Mouse (Mus musculus): ENCODE data around the gene Twsg1. TPM values are rescaled to one million over a fixed set of nuclear protein-coding genes. Genes with fewer than 3 reads are reported as not detected.

Gene Twsg1
- polyA plus RNA-seq, 1 experiment from 2014 or later: 140 TPM

DNA sequence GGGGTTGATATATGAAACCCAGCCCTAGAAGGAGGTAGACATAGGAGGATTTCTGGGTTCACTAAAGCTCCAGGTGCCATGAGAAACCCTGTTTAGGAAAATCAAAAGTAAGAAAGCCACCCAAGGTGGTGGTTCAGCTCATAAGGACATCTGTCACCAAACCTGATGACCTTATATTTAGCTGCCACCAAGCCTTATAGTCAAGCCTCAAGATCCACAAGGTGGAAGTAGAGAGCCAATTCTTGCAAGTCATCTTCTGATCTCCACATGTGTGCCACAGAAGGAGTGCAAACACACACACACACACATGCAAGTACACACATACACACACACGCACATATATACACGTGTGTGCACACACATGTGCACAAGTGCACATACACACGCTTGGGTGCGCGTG lies 1.1 kb upstream of the Twsg1 start:
- WGBS: 84% methylated on average over 5 of the region's 5 CpGs
- H3K9me3 ChIP-seq: no peaks in the 10 kb centered on the region

DNA sequence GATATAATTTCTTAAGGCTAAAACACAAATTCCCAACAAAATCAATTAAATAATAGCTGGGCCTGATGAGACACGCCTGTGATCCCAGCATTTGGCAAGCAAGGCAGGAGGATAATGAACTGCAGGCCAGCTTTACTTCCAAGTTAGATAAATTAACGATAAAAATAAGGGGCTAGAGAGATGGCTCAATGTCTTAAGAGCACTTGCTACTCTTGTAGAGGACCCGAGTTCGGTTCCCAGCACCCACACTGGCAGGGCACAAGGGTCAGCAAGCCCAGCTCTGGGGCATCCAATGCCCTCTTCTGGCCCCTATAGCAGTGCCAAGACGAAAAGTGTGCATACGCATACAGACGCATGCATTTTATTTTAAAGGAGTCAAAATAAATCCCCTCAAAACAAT lies 843 bp downstream of the Twsg1 start:
- H3K27ac ChIP-seq: no peak overlapping the region

More for the DNA sequence above, 1.1 kb upstream of the Twsg1 start:
- no peak for ATAC-seq (ENCODE audit: low FRiP score, low read depth)
- no peak overlapping the region for H3K4me2 ChIP-seq (replicated peaks)
- H3K4me1 ChIP-seq: peaks cover 14% of the 10 kb centered on the region
- H3K27ac ChIP-seq: no peak overlapping the region
- no peaks in the 10 kb centered on the region for H3K27me3 ChIP-seq
- no peak overlapping the region for H3K4me3 ChIP-seq
- peaks cover 16% of the 10 kb centered on the region for H3K36me3 ChIP-seq
- no peak overlapping the region for H3K9ac ChIP-seq

DNA sequence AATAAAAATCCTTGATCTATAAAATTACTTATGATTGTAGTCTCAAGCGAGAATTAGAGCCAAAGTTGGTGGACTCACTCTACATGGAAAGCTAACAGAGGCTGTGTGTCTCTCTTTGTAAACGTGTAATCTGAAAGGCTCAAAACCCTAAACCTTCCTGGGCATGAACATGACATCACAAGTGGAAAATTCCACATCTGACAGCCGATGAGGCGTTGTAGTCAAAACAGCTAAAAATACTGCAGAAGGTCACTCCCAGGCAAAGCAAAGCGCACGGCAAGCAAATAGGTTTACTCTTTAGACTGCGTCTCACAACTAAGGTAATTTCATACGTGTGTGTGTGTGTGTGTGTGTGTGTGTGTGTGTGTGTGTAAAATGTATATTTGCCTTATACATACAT lies 3.7 kb downstream of the Twsg1 start:
- H3K9me3 ChIP-seq: no peaks in the 10 kb centered on the region
- H3K27me3 ChIP-seq: no peaks in the 10 kb centered on the region
- no peak overlapping the region for H3K27ac ChIP-seq
- ATAC-seq (ENCODE audit: low FRiP score, low read depth): no peak
- H3K4me2 ChIP-seq (replicated peaks): no peak overlapping the region
- 87% methylated on average over 8 of the region's 8 CpGs for WGBS
- H3K9ac ChIP-seq: no peak overlapping the region
- H3K4me1 ChIP-seq: peaks cover 21% of the 10 kb centered on the region
- H3K36me3 ChIP-seq: peaks cover 37% of the 10 kb centered on the region
- no peak overlapping the region for H3K4me3 ChIP-seq

More for the DNA sequence above, 843 bp downstream of the Twsg1 start:
- ATAC-seq (ENCODE audit: low FRiP score, low read depth): no peak
- Histone ChIP-seq H3K27me3 (no peaks in the 10 kb centered on the region), H3K9ac (peak overlapping the region; percentile 97), H3K4me3 (peak overlapping the region; percentile 94), H3K36me3 (peaks cover 30% of the 10 kb centered on the region), H3K4me2 (replicated peaks) (peak overlapping the region; percentile 70), H3K9me3 (no peaks in the 10 kb centered on the region), H3K4me1 (peaks cover 14% of the 10 kb centered on the region)
- 33% methylated on average over 7 of the region's 7 CpGs for WGBS

DNA sequence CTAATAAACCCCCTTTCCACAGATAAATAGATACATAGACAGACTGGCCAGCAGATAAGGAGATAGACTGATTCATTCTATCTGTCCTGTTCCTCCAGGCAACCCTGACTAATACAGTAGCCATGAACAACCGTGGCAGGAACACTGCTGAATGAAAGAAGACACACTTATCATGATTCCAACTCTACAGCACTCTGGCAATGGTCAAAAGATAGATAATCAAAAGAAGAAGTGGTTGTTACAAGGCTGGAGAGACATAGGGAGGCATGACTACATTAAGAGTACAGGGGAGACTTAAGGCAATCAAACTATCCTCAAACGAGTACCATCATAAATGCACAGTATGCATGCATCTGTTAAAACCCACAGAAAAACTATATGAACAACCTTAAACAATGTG lies 5.6 kb downstream of the Twsg1 start:
- H3K4me2 ChIP-seq (replicated peaks): no peak overlapping the region
- no peaks in the 10 kb centered on the region for H3K9me3 ChIP-seq
- H3K27me3 ChIP-seq: no peaks in the 10 kb centered on the region
- H3K4me1 ChIP-seq: peaks cover 28% of the 10 kb centered on the region
- H3K4me3 ChIP-seq: no peak overlapping the region
- peaks cover 37% of the 10 kb centered on the region for H3K36me3 ChIP-seq
- H3K9ac ChIP-seq: no peak overlapping the region
- no peak overlapping the region for H3K27ac ChIP-seq
- 93% methylated on average over 2 of the region's 2 CpGs for WGBS
- no peak for ATAC-seq (ENCODE audit: low FRiP score, low read depth)

DNA sequence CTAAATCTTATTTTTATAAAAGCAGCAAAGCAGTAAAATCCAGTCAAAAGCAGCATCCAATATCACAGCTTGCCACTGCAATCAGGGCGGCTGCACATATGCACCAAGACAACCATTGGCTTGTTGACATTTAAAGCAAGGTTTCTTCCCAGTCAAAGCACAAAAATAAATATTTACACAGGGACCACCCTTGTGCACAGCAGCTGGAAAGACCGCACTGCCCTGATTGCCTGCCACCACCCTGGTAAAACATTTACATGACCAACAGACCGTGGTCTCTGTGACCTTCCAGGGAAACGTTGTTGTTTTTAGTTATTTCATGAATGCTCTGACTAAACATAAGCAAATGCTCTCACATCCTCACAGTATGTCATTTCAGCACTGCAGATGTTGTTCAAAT lies 8.6 kb downstream of the Twsg1 start:
- no peaks in the 10 kb centered on the region for H3K9me3 ChIP-seq
- ATAC-seq (ENCODE audit: low FRiP score, low read depth): no peak
- H3K4me3 ChIP-seq: no peak overlapping the region
- H3K9ac ChIP-seq: no peak overlapping the region
- WGBS: 68% methylated on average over 4 of the region's 4 CpGs
- no peaks in the 10 kb centered on the region for H3K27me3 ChIP-seq
- H3K4me1 ChIP-seq: peaks cover 23% of the 10 kb centered on the region
- H3K4me2 ChIP-seq (replicated peaks): no peak overlapping the region
- H3K27ac ChIP-seq: no peak overlapping the region
- H3K36me3 ChIP-seq: peaks cover 41% of the 10 kb centered on the region

DNA sequence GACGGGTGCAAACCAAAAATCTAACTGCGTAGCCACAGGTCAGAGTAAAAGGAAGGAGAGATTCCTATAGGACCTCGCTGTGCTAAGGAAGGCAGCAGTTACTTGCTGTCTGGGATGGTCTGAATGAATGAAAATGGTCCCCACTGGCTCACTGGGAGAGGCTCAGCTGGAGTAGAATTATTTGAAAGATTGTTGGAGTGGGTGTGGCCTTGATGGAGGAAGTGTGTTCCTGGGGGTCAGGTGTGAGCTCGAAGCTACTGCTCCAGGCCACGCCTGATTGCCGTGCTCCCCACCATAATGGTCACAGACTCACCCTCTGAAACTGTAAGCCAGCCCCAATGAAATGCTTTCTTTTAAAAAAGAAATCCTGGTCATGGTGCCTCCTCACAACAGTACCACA lies 9.8 kb downstream of the Twsg1 start:
- no peak overlapping the region for H3K4me2 ChIP-seq (replicated peaks)
- peaks cover 41% of the 10 kb centered on the region for H3K36me3 ChIP-seq
- H3K9ac ChIP-seq: no peak overlapping the region
- peaks cover 23% of the 10 kb centered on the region for H3K4me1 ChIP-seq
- H3K9me3 ChIP-seq: no peaks in the 10 kb centered on the region
- H3K27me3 ChIP-seq: no peaks in the 10 kb centered on the region
- H3K4me3 ChIP-seq: no peak overlapping the region
- ATAC-seq (ENCODE audit: low FRiP score, low read depth): no peak
- WGBS: 83% methylated on average over 6 of the region's 6 CpGs
- H3K27ac ChIP-seq: no peak overlapping the region

DNA sequence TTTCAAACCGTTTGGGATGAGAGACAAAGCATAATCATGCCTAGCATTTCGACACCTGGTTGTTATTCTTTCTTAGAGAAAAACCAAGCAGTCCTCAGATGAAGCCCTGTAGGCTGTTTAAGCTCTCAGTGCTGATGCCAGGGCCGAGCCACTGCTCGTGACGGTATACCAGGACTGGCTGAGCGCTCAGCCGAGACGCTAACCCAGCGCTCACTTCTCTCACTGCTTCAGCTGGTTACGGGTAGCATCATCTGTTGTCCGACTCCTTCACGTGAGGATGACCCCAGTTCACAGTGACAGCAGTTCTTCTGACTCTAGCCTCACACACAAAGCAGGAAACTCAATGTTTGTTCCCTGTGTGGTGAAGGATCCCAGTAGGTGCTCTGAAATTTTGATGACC lies 10.8 kb downstream of the Twsg1 start:
- no peaks in the 10 kb centered on the region for H3K9me3 ChIP-seq
- 87% methylated on average over 12 of the region's 12 CpGs for WGBS
- H3K36me3 ChIP-seq: peaks cover 43% of the 10 kb centered on the region
- H3K4me1 ChIP-seq: peaks cover 23% of the 10 kb centered on the region
- H3K4me3 ChIP-seq: no peak overlapping the region
- no peak for ATAC-seq (ENCODE audit: low FRiP score, low read depth)
- H3K27me3 ChIP-seq: no peaks in the 10 kb centered on the region
- H3K4me2 ChIP-seq (replicated peaks): peak overlapping the region; percentile 23; the same call in 1 of the 2 replicates
- peak overlapping the region; percentile 63; the same call in 1 of the 2 replicates for H3K27ac ChIP-seq
- no peak overlapping the region for H3K9ac ChIP-seq

DNA sequence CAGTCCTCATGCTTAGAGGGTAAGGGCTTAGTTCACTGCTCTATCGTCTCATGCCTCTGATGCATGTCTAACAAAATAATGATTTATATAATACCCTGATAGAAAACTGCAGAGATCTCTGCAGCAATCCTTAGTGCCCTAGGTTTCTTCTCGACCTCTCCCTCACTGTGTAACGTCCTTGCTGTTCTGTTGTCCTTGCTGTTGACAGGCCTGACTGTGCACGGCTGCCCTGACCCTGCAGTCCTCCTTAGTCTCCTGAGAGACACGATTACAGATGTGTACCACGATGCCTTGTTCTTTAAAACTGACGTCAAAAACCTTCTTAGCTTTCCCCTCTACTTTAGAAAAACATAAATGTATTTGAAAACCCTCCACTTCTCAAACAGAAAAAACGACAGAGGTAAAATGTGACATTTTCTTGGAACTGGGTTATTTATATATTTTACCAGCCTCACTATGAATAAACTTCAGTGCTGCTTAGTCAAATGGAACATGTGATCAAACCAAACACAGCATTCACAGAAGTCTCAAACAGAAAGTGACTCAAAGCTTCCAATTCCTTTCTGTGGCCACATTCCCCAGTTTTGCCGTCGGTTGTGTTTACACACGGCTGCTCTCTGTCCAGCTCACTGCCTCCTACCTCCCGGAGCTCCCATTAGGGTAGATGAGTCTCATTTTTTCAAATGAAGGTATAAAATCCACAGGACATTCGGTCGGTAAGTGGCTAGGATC lies 11.4 kb downstream of the Twsg1 start:
- H3K4me1 ChIP-seq: peaks cover 23% of the 10 kb centered on the region
- H3K27me3 ChIP-seq: no peaks in the 10 kb centered on the region
- H3K27ac ChIP-seq: peak overlapping the region; percentile 40; the same call in 1 of the 2 replicates
- no peaks in the 10 kb centered on the region for H3K9me3 ChIP-seq
- peak overlapping the region; percentile 23; the same call in 1 of the 2 replicates for H3K4me2 ChIP-seq (replicated peaks)
- H3K9ac ChIP-seq: no peak overlapping the region
- ATAC-seq (ENCODE audit: low FRiP score, low read depth): no peak
- H3K4me3 ChIP-seq: no peak overlapping the region
- H3K36me3 ChIP-seq: peaks cover 40% of the 10 kb centered on the region
- 72% methylated on average over 14 of the region's 14 CpGs for WGBS

DNA sequence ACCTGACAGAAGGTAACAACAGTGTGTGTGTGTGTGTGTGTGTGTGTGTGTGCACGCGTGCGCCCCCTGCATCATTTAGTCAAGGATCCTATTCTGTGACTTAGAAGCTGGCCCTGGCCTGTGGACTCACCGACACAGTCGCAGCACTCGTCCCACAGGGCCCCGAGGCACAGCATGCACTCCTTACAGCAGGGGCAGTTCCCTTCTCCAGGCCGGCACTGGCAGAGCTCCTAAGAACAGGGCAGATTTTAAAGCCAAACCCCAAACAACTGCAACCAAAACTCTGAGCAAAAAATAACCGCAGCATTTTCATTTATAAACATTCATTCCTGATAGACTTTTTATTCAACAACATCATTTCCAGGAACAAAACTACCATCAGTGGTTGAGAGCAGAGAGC lies 13.4 kb downstream of the Twsg1 start:
- WGBS: 94% methylated on average over 9 of the region's 9 CpGs
- no peak overlapping the region for H3K27ac ChIP-seq
- H3K4me2 ChIP-seq (replicated peaks): no peak overlapping the region
- peaks cover 16% of the 10 kb centered on the region; the same call in 1 of the 2 replicates for H3K4me1 ChIP-seq
- peaks cover 52% of the 10 kb centered on the region for H3K36me3 ChIP-seq
- no peak for ATAC-seq (ENCODE audit: low FRiP score, low read depth)
- H3K27me3 ChIP-seq: no peaks in the 10 kb centered on the region
- no peaks in the 10 kb centered on the region for H3K9me3 ChIP-seq
- H3K9ac ChIP-seq: no peak overlapping the region
- no peak overlapping the region for H3K4me3 ChIP-seq

DNA sequence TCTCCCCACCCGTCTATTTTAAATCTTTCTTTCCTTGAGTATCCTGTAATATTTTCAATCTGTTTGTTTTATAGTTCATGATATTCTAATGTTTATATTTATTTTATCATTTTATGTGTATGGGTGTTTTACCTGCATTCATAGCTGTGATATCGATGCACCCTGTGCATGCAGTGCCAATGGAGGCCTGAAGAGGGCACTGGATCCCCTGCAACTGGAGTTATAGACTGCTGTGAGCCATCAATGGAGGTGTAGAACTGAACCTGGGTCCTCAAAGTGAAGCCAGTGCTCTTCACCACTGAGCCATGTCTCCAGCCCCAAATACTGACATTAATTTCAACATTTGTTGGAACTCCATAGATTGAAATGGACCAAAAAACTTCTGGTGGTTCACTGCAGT lies 17.3 kb downstream of the Twsg1 start:
- Histone ChIP-seq H3K36me3 (peaks cover 56% of the 10 kb centered on the region), H3K9me3 (no peaks in the 10 kb centered on the region), H3K27ac (no peak overlapping the region), H3K27me3 (no peaks in the 10 kb centered on the region), H3K9ac (no peak overlapping the region), H3K4me3 (no peak overlapping the region), H3K4me1 (peaks cover 7% of the 10 kb centered on the region), H3K4me2 (replicated peaks) (no peak overlapping the region)
- 97% methylated on average over 2 of the region's 2 CpGs for WGBS
- no peak for ATAC-seq (ENCODE audit: low FRiP score, low read depth)

DNA sequence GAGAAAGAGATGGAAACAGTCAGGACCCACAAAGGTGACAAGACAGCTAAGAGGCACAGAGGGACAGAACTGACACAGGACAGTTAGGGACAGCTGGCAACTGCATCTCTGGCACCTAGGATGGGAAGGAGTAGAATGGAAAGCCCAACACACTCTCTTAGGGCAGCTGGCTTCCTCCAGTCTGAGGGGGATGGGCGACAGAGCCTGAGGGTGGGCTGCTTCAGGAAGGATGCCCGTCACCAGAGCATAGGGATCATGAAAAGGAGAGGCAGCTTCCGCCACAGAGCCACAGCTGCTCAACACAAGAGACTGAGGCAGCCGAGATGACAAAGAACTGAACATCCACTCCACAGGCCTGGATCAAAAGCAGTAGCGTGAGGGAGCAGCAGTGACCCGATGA lies 19.5 kb downstream of the Twsg1 start:
- Histone ChIP-seq H3K9me3 (no peaks in the 10 kb centered on the region), H3K4me3 (no peak overlapping the region), H3K27me3 (no peaks in the 10 kb centered on the region), H3K9ac (no peak overlapping the region), H3K36me3 (peaks cover 59% of the 10 kb centered on the region), H3K4me1 (peaks cover 7% of the 10 kb centered on the region), H3K4me2 (replicated peaks) (no peak overlapping the region), H3K27ac (no peak overlapping the region)
- no peak for ATAC-seq (ENCODE audit: low FRiP score, low read depth)
- 63% methylated on average over 6 of the region's 6 CpGs for WGBS

DNA sequence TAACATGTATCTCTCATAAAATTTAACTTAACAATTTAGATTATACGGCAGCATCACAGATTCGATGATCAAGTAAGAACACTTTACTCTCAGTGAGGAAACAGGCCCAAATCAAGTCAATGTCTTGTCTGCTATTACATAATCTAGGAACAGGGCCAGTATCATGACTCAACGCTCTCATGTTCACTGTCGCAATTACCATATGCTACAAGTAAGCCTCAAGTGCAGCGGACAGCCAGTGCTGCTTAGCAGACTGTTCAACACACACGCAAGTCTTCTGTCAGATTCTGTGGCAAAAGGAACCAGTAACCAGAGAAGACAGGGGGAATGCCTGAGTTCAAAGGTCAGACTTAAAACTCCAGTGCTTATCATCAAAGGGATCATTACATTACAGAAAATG lies 20.1 kb downstream of the Twsg1 start:
- WGBS: 76% methylated on average over 6 of the region's 6 CpGs
- Histone ChIP-seq H3K27ac (no peak overlapping the region), H3K4me3 (no peak overlapping the region), H3K27me3 (no peaks in the 10 kb centered on the region), H3K36me3 (peaks cover 59% of the 10 kb centered on the region), H3K9ac (no peak overlapping the region), H3K9me3 (no peaks in the 10 kb centered on the region), H3K4me2 (replicated peaks) (no peak overlapping the region), H3K4me1 (peaks cover 7% of the 10 kb centered on the region)
- ATAC-seq (ENCODE audit: low FRiP score, low read depth): no peak
